Mouse (Mus musculus) liver, adult 2 months (tissue): Measurements from ENCODE around the gene Wipf2. TPM values are rescaled to one million over a fixed set of nuclear protein-coding genes. Genes with fewer than 3 reads are reported as not detected.

Experiments used
- DNase-seq: peaks from one replicate; pipeline ENCODE4 v3.0.0-alpha.2; 2011; ENCODE audit warnings: low read depth, low spot score; ENCODE audit errors: extremely low read depth
- H3K27ac ChIP-seq: fragments of 200-500 bp; replicated peaks from 2 replicates; pipeline ENCODE4 v1.5.1; 2012; ENCODE audit warnings: low read depth, mild to moderate bottlenecking, control low read depth, inconsistent platforms, low read length; ENCODE audit not compliant: insufficient read depth
- H3K27me3 ChIP-seq: fragments of 200-500 bp; 2 replicates; pipeline ENCODE4 v1.6.1; 2012; ENCODE audit warnings: mild to moderate bottlenecking, moderate library complexity, low read length, inconsistent platforms; ENCODE audit not compliant: control insufficient read depth, insufficient read depth
- H3K36me3 ChIP-seq: fragments of 200-500 bp; 2 replicates; pipeline ENCODE4 v1.6.1; 2012; ENCODE audit warnings: low read length, inconsistent platforms; ENCODE audit not compliant: control insufficient read depth, insufficient read depth
- H3K4me1 ChIP-seq: fragments of 200-500 bp; 2 replicates; pipeline ENCODE4 v1.6.1; 2011; ENCODE audit warnings: low read length; ENCODE audit not compliant: control insufficient read depth, insufficient read depth
- H3K4me3 ChIP-seq: fragments of 200-500 bp; 2 replicates; pipeline ENCODE4 v1.5.1; 2011; ENCODE audit warnings: low read depth, mild to moderate bottlenecking, control low read depth, low read length, moderate library complexity; ENCODE audit not compliant: insufficient read depth
- H3K79me2 ChIP-seq: fragments of 200-500 bp; 2 replicates; pipeline ENCODE4 v1.6.1; 2012; ENCODE audit warnings: inconsistent platforms, mild to moderate bottlenecking, low read length, moderate library complexity; ENCODE audit not compliant: control insufficient read depth, insufficient read depth
- H3K9ac ChIP-seq: fragments of 200-500 bp; 2 replicates; pipeline ENCODE4 v1.6.1; 2012; ENCODE audit warnings: low read depth, mild to moderate bottlenecking, control low read depth, inconsistent platforms, low read length
- CTCF ChIP-seq: fragments of 200-500 bp; IDR thresholded peaks from 2 replicates; pipeline ENCODE4 v1.5.1; 2011; ENCODE audit warnings: low read depth, low read length, control low read depth
- POLR2A ChIP-seq: fragments of 200-500 bp; IDR thresholded peaks from 2 replicates; pipeline ENCODE4 v1.6.1; 2011; ENCODE audit warnings: low read length, control low read depth; ENCODE audit not compliant: insufficient read depth; ENCODE audit errors: extremely low read depth
- WGBS: fragments of 180-500 bp; shearing (Covaris S2); methylation state at CpG from one replicate; pipeline ENCODE4 v1.1.7; 2018; 5-methylcytosine and 5-hydroxymethylcytosine counted together
- polyA plus RNA-seq: library from polyadenylated mRNA; depleted of rRNA; stranded (reverse); fragments of >200 nt; gene quantifications from 2 replicates; pipeline ENCODE4 v1.2.3, GENCODE M21; 2012
- total RNA-seq: library from RNA; depleted of rRNA; stranded (reverse); fragments of >200 nt; gene quantifications from 2 replicates; pipeline ENCODE4 v1.2.3, GENCODE M21; 2014

Gene Wipf2
- total and polyA plus RNA-seq, 2 experiments: 1.5 to 3.1 TPM

DNA sequence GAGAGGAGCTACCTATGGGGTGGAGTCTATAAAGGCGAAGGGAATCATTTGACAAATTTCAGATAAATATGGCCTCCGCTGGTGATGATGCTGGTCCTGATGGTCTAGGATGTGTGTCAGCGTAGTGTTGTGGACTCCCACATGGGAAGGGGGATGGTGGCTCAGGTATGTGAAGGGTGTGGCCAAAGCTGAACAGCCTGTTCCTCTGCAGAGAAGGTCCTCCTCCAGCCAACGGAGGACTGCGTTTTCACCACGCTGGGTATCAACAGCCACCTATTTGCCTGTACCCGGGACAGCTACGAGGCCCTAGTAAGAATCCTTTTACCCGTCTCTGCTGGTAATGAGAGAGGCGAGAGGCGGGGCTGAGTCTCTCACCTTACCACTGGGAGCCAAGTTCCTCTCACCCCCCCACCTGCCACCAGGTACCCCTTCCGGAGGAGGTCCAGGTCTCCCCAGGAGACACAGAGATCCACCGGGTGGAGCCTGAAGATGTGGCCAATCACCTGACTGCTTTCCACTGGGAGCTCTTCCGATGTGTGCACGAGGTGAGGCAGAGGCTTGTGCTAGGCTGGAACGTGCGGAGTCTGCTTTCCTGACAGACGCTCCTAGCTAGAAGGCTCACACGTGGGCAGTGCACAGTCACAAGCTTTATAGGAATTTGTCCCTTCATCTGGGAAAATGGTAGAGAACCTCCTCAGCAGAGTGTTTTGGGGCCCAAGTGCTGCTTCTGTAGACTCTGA lies 16.4 kb upstream of the Wipf2 start:
- no peaks in the 10 kb centered on the region for H3K4me1 ChIP-seq
- H3K79me2 ChIP-seq: no peaks in the 10 kb centered on the region
- no peaks in the 10 kb centered on the region for H3K27me3 ChIP-seq
- H3K9ac ChIP-seq: no peak overlapping the region
- no peak overlapping the region for H3K27ac ChIP-seq
- no peak for DNase-seq
- H3K36me3 ChIP-seq: no peaks in the 10 kb centered on the region
- 81% methylated on average over 19 of the region's 19 CpGs for WGBS
- no peak overlapping the region for H3K4me3 ChIP-seq
- TF ChIP-seq CTCF: no peak
- no peak for TF ChIP-seq POLR2A

DNA sequence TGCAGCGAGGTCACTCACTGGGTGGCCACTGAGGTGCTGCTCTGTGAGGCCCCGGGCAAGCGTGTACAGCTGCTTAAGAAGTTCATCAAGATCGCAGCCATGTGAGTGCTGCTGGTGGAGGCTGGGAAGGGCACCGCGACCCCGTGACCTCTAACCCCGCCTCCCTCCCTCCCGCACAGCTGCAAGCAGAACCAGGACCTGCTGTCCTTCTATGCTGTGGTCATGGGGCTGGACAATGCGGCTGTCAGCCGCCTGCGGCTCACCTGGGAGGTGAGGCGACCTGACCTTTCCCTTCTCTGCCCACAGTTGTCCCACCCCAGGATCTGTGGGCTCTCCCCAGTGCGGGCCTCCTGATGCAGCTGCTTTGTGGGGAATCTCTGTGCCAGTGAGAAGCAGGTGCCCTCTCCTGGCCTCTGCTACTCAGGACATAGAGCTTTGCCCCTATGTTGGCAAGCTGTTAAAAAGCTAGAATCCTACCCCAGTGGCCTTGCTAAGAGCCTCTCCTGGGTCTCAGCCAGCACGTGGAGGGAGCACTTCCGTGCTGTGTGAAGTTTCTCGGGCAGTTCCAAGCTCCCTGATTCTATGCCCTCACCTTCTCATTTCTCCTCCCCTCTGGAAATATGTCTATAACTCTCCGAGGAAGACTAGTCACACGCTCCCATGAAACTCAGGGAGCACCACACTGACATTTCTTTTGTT lies 14.1 kb upstream of the Wipf2 start:
- H3K27ac ChIP-seq: no peak overlapping the region
- no peaks in the 10 kb centered on the region for H3K4me1 ChIP-seq
- WGBS: 28% methylated on average over 19 of the region's 19 CpGs
- TF ChIP-seq CTCF: no peak
- TF ChIP-seq POLR2A: no peak
- no peak for DNase-seq
- H3K4me3 ChIP-seq: no peak overlapping the region; the same call in 1 of the 2 replicates
- H3K79me2 ChIP-seq: no peaks in the 10 kb centered on the region
- H3K9ac ChIP-seq: no peak overlapping the region
- H3K36me3 ChIP-seq: no peaks in the 10 kb centered on the region
- no peaks in the 10 kb centered on the region for H3K27me3 ChIP-seq

DNA sequence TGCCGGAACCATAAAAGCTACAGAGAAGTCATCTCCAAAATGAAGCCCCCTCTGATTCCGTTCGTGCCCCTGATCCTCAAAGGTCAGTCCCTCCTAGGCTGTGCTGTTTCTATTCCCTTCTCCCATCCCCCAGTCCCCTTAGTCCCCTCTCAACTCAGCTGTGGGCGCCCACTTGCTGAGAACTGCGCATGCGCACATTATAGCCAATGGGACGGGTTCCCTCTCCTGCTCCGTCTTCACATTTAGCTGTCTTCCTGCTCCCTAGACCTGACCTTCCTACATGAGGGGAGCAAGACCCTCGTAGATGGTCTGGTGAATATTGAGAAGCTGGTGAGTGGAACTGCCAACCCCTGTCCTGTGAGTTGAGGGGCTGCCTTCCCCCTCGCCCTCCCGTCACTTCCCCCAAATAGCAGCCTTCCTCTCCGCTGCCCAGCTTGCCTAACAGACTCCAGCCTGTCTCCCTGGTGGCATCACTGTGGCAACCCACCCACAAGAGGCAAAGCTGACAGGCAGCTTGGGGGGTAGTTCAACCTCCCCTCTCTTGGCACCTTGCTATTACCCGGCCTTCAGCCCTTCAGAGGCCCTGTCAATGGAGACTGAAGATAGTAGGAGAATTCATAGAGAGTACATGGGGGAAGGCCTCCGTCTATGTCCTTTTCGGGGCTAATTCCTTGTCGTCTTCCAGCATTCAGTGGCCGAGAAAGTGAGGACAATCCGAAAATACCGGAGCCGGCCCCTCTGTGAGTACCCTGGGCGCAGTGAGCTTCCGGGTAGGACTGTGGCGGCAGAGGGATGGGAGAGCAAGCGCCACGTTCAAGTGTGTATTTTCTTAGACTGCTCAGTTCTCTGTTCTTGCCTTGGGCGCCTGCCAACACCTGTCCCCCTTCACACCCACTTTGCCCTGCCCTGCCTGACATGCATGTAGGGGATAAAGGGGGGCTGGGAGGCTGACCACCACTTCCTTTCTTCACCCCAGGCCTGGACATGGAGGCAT lies 13.0 kb upstream of the Wipf2 start:
- WGBS: 87% methylated on average over 26 of the region's 26 CpGs
- no peaks in the 10 kb centered on the region for H3K79me2 ChIP-seq

DNA sequence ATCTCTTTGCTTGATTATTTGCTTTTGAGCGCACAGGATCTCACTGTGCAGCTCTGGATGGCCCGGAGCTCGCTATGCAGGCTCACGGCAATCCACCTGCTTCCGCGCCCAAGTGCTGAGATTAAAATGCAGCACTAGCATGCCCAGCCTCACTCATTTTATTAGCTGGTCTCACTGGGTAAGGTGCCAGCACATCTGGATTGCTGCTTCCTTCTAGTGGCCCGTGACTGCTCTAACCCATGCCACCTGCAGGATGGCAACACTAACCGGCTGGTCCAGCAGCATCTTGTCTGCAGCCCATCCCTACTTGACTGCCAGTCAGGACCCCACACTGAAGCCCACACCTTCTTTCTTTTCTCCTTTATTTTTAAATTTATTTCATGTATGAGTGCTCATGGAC lies 9.3 kb upstream of the Wipf2 start:
- no peak overlapping the region for H3K9ac ChIP-seq
- H3K4me1 ChIP-seq: no peaks in the 10 kb centered on the region
- H3K4me3 ChIP-seq: no peak overlapping the region
- no peak overlapping the region for H3K27ac ChIP-seq
- 92% methylated on average over 8 of the region's 8 CpGs for WGBS
- no peaks in the 10 kb centered on the region for H3K36me3 ChIP-seq
- no peaks in the 10 kb centered on the region for H3K27me3 ChIP-seq
- DNase-seq: no peak
- no peaks in the 10 kb centered on the region for H3K79me2 ChIP-seq
- TF ChIP-seq CTCF (no peak), POLR2A (no peak)

More for the DNA sequence above, 13.0 kb upstream of the Wipf2 start:
- no peak for DNase-seq
- no peaks in the 10 kb centered on the region for H3K27me3 ChIP-seq
- H3K27ac ChIP-seq: no peak overlapping the region
- no peaks in the 10 kb centered on the region for H3K4me1 ChIP-seq
- TF ChIP-seq CTCF: no peak
- no peak for TF ChIP-seq POLR2A
- no peak overlapping the region for H3K9ac ChIP-seq
- no peak overlapping the region for H3K4me3 ChIP-seq
- H3K36me3 ChIP-seq: no peaks in the 10 kb centered on the region

DNA sequence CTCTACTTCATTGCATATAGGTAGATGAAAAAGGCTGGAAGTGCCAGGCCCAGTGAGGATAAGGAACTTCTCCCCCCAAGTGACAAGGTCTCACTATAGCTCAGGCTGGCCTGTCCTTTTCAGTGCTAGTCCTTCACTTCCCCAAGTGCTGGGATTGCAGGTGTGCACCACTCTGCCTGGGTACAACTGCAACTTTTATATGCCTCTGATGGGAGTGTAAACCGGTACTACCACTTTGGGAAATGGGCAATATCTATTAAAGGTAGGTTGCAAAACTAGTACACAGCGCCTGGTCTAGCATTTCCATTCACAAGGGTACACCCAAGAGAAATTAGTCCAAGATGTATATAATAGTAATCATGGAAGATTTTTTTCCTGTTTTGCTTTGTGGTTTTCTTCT lies 8.8 kb upstream of the Wipf2 start:
- Histone ChIP-seq H3K27me3 (no peaks in the 10 kb centered on the region), H3K36me3 (no peaks in the 10 kb centered on the region), H3K9ac (no peak overlapping the region), H3K4me1 (no peaks in the 10 kb centered on the region), H3K27ac (no peak overlapping the region), H3K4me3 (no peak overlapping the region), H3K79me2 (no peaks in the 10 kb centered on the region)
- WGBS: 94% methylated on average over 2 of the region's 2 CpGs
- DNase-seq: no peak
- TF ChIP-seq CTCF: no peak
- no peak for TF ChIP-seq POLR2A
